In the genomic region with DNA sequence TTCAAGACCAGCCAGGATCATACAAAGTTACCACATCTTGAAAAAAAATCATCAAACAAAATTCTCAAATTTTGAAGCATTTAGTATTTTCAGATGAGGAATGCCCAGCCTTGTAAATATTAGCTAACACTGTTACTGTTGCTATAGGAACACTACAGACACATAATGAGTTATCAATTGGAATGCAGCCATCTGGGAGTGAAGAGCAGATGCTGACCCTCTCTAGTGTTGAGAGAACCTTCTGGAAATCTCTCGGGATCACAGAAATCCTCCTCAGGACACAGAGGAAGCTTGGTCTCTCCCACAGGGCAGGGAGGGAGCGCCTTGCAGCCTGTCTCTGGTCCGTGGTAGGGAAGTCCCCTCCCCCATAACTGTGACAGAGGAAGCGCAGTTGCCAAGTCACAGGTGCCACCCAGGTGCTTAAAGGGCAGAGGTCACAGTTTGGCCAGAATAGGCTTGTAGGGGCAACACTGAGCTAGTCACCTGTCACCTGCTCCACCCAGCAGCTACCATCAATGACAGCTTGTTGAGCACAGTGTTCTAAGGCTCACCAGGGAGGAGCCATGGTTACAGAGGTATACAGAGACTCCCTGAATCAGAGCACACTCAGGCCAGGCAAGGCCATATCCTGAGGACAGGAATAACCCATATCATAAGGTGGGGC, we compare ENCODE assay signal across 19 mouse cellular contexts. TPM values are rescaled to one million over a fixed set of nuclear protein-coding genes. Genes with fewer than 3 reads are reported as not detected.
A peak's percentile ranks its signal among the peaks of the same experiment; 100 is the strongest.
DNase-seq lines count a peak whose midpoint lies in the region; ATAC-seq and TF ChIP-seq lines count a peak whose summit lies in the region.
"Had no signal": no experiment of that assay in that cellular context is flagged by ENCODE, and none has a peak within 500 bp of the region (broad histone marks: within the 10 kb centered on the region; RNA-seq: fewer than 3 reads in every experiment).

No protein-coding gene starts in this region.

- dilution Hi-C loops in CH12.LX (cut with MboI; ENCODE audit: extremely low pct_ligation_motif_present, extremely low pct_unique_long_range_greater_than_20kb, low sequenced_read_pairs), result no loop called here

- TF ChIP-seq RAD21 in CH12.LX (IDR thresholded peaks at IDR 0.05; ENCODE audit: low read depth, low read length), result no peak

- no peak overlapping the region for H3K4me2 ChIP-seq in intestine, embryonic 16.5 days (ENCODE audit: low read depth, low read length)
- no peak overlapping the region for H3K4me2 ChIP-seq in intestine, embryonic 15.5 days (replicated peaks)
- H3K4me2 ChIP-seq in CH12.LX (ENCODE audit: insufficient read depth, low read depth, poor library complexity, severe bottlenecking), result no peak overlapping the region
- H3K4me2 ChIP-seq: heart, embryonic 13.5 days had no signal

- ATAC-seq in intestine, embryonic 16.5 days, result peak; percentile 44; the same call in 1 of the 2 replicates
- ATAC-seq in intestine, embryonic 15.5 days, result no peak
- ATAC-seq: forebrain, postnatal 0 days; hindbrain, postnatal 0 days had no signal

- TF ChIP-seq POLR2A in spleen, adult 2 months (IDR thresholded peaks at IDR 0.05; ENCODE audit: low read depth, low read length), result no peak
- TF ChIP-seq POLR2A in CH12.LX (IDR thresholded peaks at IDR 0.05; ENCODE audit: low read depth, low read length), result no peak

- H3K4me3 ChIP-seq in intestine, embryonic 16.5 days (ENCODE audit: low read length), result no peak overlapping the region
- no peak overlapping the region for H3K4me3 ChIP-seq in intestine, embryonic 15.5 days (replicated peaks)
- H3K4me3 ChIP-seq in spleen, adult 2 months (ENCODE audit: extremely low read depth, insufficient read depth, insufficient read length), result no peak overlapping the region
- no peak overlapping the region for H3K4me3 ChIP-seq in CH12.LX (replicated peaks in 1 of 3; ENCODE audit: low read depth in 2 of 3, low read length in 2 of 3, poor library complexity in 1 of 3)
- H3K4me3 ChIP-seq: heart, embryonic 13.5 days; left cerebral cortex, adult 2 months; limb, embryonic 10.5 days; midbrain, embryonic 10.5 days had no signal

- H3K4me1 ChIP-seq in intestine, embryonic 16.5 days (ENCODE audit: control insufficient read depth, insufficient read depth, low read length), result no peaks in the 10 kb centered on the region
- H3K4me1 ChIP-seq in intestine, embryonic 15.5 days (replicated peaks), result no peaks in the 10 kb centered on the region
- peaks cover 39% of the 10 kb centered on the region; the same call in 1 of the 2 replicates for H3K4me1 ChIP-seq in spleen, adult 2 months (ENCODE audit: control insufficient read depth, insufficient read depth, insufficient read length)
- peaks cover 33 to 65% of the 10 kb centered on the region in 2 experiments for H3K4me1 ChIP-seq in CH12.LX (ENCODE audit: control insufficient read depth in 1 of 2, insufficient read depth in 2 of 2)
- H3K4me1 ChIP-seq: limb, embryonic 10.5 days; midbrain, embryonic 10.5 days had no signal

- H3K79me2 ChIP-seq in CH12.LX (replicated peaks; ENCODE audit: control insufficient read depth, extremely low read depth, insufficient read depth, poor library complexity, severe bottlenecking), result no peaks in the 10 kb centered on the region

- no peak overlapping the region for H3K9ac ChIP-seq in intestine, embryonic 16.5 days (ENCODE audit: low read depth, low read length)
- no peak overlapping the region for H3K9ac ChIP-seq in intestine, embryonic 15.5 days
- H3K9ac ChIP-seq in CH12.LX (ENCODE audit: insufficient read depth, low read depth), result no peak overlapping the region
- H3K9ac ChIP-seq: forebrain, postnatal 0 days; heart, embryonic 13.5 days had no signal

- no peaks in the 10 kb centered on the region for H3K27me3 ChIP-seq in intestine, embryonic 16.5 days (replicated peaks; ENCODE audit: control insufficient read depth, insufficient read depth, low read length)
- no peaks in the 10 kb centered on the region for H3K27me3 ChIP-seq in intestine, embryonic 15.5 days (replicated peaks)
- no peaks in the 10 kb centered on the region for H3K27me3 ChIP-seq in spleen, adult 2 months (ENCODE audit: control insufficient read depth, insufficient read depth, low read length)
- no peaks in the 10 kb centered on the region for H3K27me3 ChIP-seq in CH12.LX (replicated peaks)
- H3K27me3 ChIP-seq: heart, embryonic 13.5 days had no signal

- H3K27ac ChIP-seq in intestine, embryonic 16.5 days (ENCODE audit: low read length), result no peak overlapping the region
- H3K27ac ChIP-seq in intestine, embryonic 15.5 days, result no peak overlapping the region
- peak overlapping the region; percentile 90 for H3K27ac ChIP-seq in spleen, adult 2 months (ENCODE audit: insufficient read depth, low read length)
- 0 out of 2 replicates have a peak overlapping the region, but pooled peaks have one; percentile 11 for H3K27ac ChIP-seq in CH12.LX (ENCODE audit: insufficient read depth, low read depth)
- H3K27ac ChIP-seq: heart, embryonic 13.5 days; hindbrain, postnatal 0 days; left cerebral cortex, adult 2 months; limb, embryonic 10.5 days; midbrain, embryonic 10.5 days had no signal

- no peak for TF ChIP-seq CTCF in spleen, adult 2 months (IDR thresholded peaks at IDR 0.05; ENCODE audit: extremely low read depth, insufficient read depth, insufficient read length, insufficient replicate concordance)
- TF ChIP-seq CTCF in CH12.LX (conservative IDR thresholded peaks at IDR 0.05 in 1 of 2, IDR thresholded peaks at IDR 0.05 in 1 of 2; ENCODE audit: low read depth in 2 of 2, low read length in 2 of 2), result no peak

- 58% methylated on average over 4 of the region's 4 CpGs for WGBS in intestine, embryonic 16.5 days
- WGBS in intestine, embryonic 15.5 days, result 69% methylated on average over 4 of the region's 4 CpGs
- 30% methylated on average over 4 of the region's 4 CpGs for WGBS in spleen, adult 2 months

- TF ChIP-seq EP300 in CH12.LX (IDR thresholded peaks at IDR 0.05; ENCODE audit: low read length), result no peak

- DNase-seq in spleen, adult 2 months (ENCODE audit: low read depth in 1 of 2, low spot score in 2 of 2), result peak in 1 of 2 experiments; percentile 52
- DNase-seq in spleen, adult 18-20 months, result no peak
- DNase-seq in CH12.LX (ENCODE audit: extremely low read depth), result no peak
- DNase-seq in naive thymus-derived CD4-positive, alpha-beta T cell, adult 2 months (ENCODE audit: low read depth), result peak; percentile 57
- no peak for DNase-seq in yolk sac, embryonic 10.5 days (ENCODE audit: low spot score)
- DNase-seq in adrenal gland, postnatal 14 days, result no peak
- DNase-seq: adrenal gland, adult 2 months; cerebellum, adult 18-20 months; cerebellum, postnatal 36 days; forebrain, postnatal 0 days; heart, postnatal 4 days; lung, postnatal 36 days had no signal

- no peaks in the 10 kb centered on the region for H3K9me3 ChIP-seq in intestine, embryonic 16.5 days (ENCODE audit: control insufficient read depth, low read length)
- no peaks in the 10 kb centered on the region for H3K9me3 ChIP-seq in intestine, embryonic 15.5 days
- no peaks in the 10 kb centered on the region for H3K9me3 ChIP-seq in CH12.LX (replicated peaks; ENCODE audit: low read length)
- H3K9me3 ChIP-seq: heart, embryonic 13.5 days; limb, embryonic 10.5 days; midbrain, embryonic 10.5 days had no signal

- in situ Hi-C loops in CH12.LX (cut with MboI; ENCODE audit: low pct_ligation_motif_present, low pct_unique_long_range_greater_than_20kb, low sequenced_read_pairs), result no loop called here

- H3K36me3 ChIP-seq in intestine, embryonic 16.5 days (ENCODE audit: control insufficient read depth, insufficient read depth, low read length), result 0 out of 2 replicates have a peak, but pooled peaks cover 3% of the 10 kb centered on the region
- H3K36me3 ChIP-seq in intestine, embryonic 15.5 days, result peaks cover 3% of the 10 kb centered on the region; the same call in 1 of the 2 replicates
- H3K36me3 ChIP-seq in spleen, adult 2 months (ENCODE audit: control insufficient read depth, insufficient read depth, low read length), result peaks cover 13% of the 10 kb centered on the region
- peaks cover 10 to 62% of the 10 kb centered on the region in 2 experiments for H3K36me3 ChIP-seq in CH12.LX (replicated peaks in 1 of 2; ENCODE audit: control insufficient read depth in 1 of 2, insufficient read depth in 1 of 2, low read length in 1 of 2)

RNA-seq across cellular contexts. Expression of a gene that starts 17.6 kb away (rescaled TPM):
- 50.1 and 59.9 TPM in 2 replicates for polyA plus RNA-seq in intestine, embryonic 16.5 days (2015; fragmentation: Nextera tagmentation; extraction: Ambion mirVana)
- 47.4 and 51.0 TPM in 2 replicates for polyA plus RNA-seq in intestine, embryonic 15.5 days (2015; fragmentation: Nextera tagmentation; extraction: Ambion mirVana)
- polyA plus RNA-seq in spleen, adult 2 months (2012; rRNA removed), result 15.5 and 26.1 TPM in 2 replicates
- total RNA-seq in CH12.LX (2012; rRNA removed) (0.97 and 1.0 TPM in 2 replicates), CH12.LX (2014; rRNA removed) (0.61 and 1.1 TPM in 2 replicates)
- 2.0 and 2.8 TPM in 2 replicates for polyA plus RNA-seq in CH12.LX (2012; ENCODE audit: insufficient read length, low read depth)
- 1.7 and 4.2 TPM in 2 replicates for total RNA-seq in adrenal gland, postnatal 14 days (2021)

RNA-seq across cellular contexts. Expression of a gene that starts 30.3 kb away (rescaled TPM):
- polyA plus RNA-seq in intestine, embryonic 16.5 days (2015; fragmentation: Nextera tagmentation; extraction: Ambion mirVana), result 1.3 and 1.6 TPM in 2 replicates
- 2.0 and 4.1 TPM in 2 replicates for polyA plus RNA-seq in intestine, embryonic 15.5 days (2015; fragmentation: Nextera tagmentation; extraction: Ambion mirVana)
- 133 and 134 TPM in 2 replicates for polyA plus RNA-seq in spleen, adult 2 months (2012; rRNA removed)
- total RNA-seq in CH12.LX (2012; rRNA removed) (20.1 and 24.3 TPM in 2 replicates), CH12.LX (2014; rRNA removed) (13.7 and 15.9 TPM in 2 replicates)
- 31.0 and 31.8 TPM in 2 replicates for polyA plus RNA-seq in CH12.LX (2012; ENCODE audit: insufficient read length, low read depth)
- total RNA-seq in adrenal gland, postnatal 14 days (2021), result 16.9 and 29.9 TPM in 2 replicates

RNA-seq across cellular contexts. Expression of a gene that starts 35.4 kb away (rescaled TPM):
- 17.1 and 17.3 TPM in 2 replicates for polyA plus RNA-seq in intestine, embryonic 16.5 days (2015; fragmentation: Nextera tagmentation; extraction: Ambion mirVana)
- 16.5 and 19.8 TPM in 2 replicates for polyA plus RNA-seq in intestine, embryonic 15.5 days (2015; fragmentation: Nextera tagmentation; extraction: Ambion mirVana)
- 36.1 and 55.9 TPM in 2 replicates for polyA plus RNA-seq in spleen, adult 2 months (2012; rRNA removed)
- total RNA-seq in CH12.LX (2012; rRNA removed), result 36.2 and 37.4 TPM in 2 replicates
- 30.0 and 35.9 TPM in 2 replicates for total RNA-seq in CH12.LX (2014; rRNA removed)
- polyA plus RNA-seq in CH12.LX (2012; ENCODE audit: insufficient read length, low read depth), result 34.1 and 36.8 TPM in 2 replicates
- total RNA-seq in adrenal gland, postnatal 14 days (2021), result 12.7 and 15.8 TPM in 2 replicates

RNA-seq across cellular contexts. Expression of a gene that starts 45.1 kb away (rescaled TPM):
- 5.5 and 7.5 TPM in 2 replicates for polyA plus RNA-seq in intestine, embryonic 16.5 days (2015; fragmentation: Nextera tagmentation; extraction: Ambion mirVana)
- polyA plus RNA-seq in intestine, embryonic 15.5 days (2015; fragmentation: Nextera tagmentation; extraction: Ambion mirVana), result 6.7 and 7.1 TPM in 2 replicates
- polyA plus RNA-seq in spleen, adult 2 months (2012; rRNA removed), result 3.7 and 6.0 TPM in 2 replicates
- total RNA-seq in CH12.LX (2012; rRNA removed) (10.8 and 15.7 TPM in 2 replicates), CH12.LX (2014; rRNA removed) (7.2 and 9.7 TPM in 2 replicates)
- polyA plus RNA-seq in CH12.LX (2012; ENCODE audit: insufficient read length, low read depth), result 20.9 and 26.1 TPM in 2 replicates
- 8.1 and 8.2 TPM in 2 replicates for total RNA-seq in adrenal gland, postnatal 14 days (2021)

RNA-seq across cellular contexts. Expression of a gene that starts 52.8 kb away (rescaled TPM):
- polyA plus RNA-seq in intestine, embryonic 16.5 days (2015; fragmentation: Nextera tagmentation; extraction: Ambion mirVana), result 16.6 and 18.5 TPM in 2 replicates
- 16.9 and 17.7 TPM in 2 replicates for polyA plus RNA-seq in intestine, embryonic 15.5 days (2015; fragmentation: Nextera tagmentation; extraction: Ambion mirVana)
- polyA plus RNA-seq in spleen, adult 2 months (2012; rRNA removed), result 14.5 and 16.0 TPM in 2 replicates
- 3.7 and 4.3 TPM in 2 replicates for total RNA-seq in CH12.LX (2012; rRNA removed)
- 3.6 and 5.0 TPM in 2 replicates for total RNA-seq in CH12.LX (2014; rRNA removed)
- polyA plus RNA-seq in CH12.LX (2012; ENCODE audit: insufficient read length, low read depth), result 2.9 and 4.0 TPM in 2 replicates
- 13.9 and 17.2 TPM in 2 replicates for total RNA-seq in adrenal gland, postnatal 14 days (2021)

Comparison
In these comparisons a context has a peak if more than half of its experiments do, and no peak if none do; other contexts are left out.
1. H3K27ac ChIP-seq: peak in spleen, adult 2 months (single experiment) and CH12.LX (single experiment); none in intestine, embryonic 16.5 days (single experiment) and intestine, embryonic 15.5 days (single experiment).